Mouse (Mus musculus): ENCODE results near the gene Rdh13. TPM values are rescaled to one million over a fixed set of nuclear protein-coding genes. Genes with fewer than 3 reads are reported as not detected.

The Rdh13 gene
- polyA plus RNA-seq (2015; fragmentation: Nextera tagmentation; extraction: Ambion mirVana), result 28.1 and 32.8 TPM in 2 replicates

DNA sequence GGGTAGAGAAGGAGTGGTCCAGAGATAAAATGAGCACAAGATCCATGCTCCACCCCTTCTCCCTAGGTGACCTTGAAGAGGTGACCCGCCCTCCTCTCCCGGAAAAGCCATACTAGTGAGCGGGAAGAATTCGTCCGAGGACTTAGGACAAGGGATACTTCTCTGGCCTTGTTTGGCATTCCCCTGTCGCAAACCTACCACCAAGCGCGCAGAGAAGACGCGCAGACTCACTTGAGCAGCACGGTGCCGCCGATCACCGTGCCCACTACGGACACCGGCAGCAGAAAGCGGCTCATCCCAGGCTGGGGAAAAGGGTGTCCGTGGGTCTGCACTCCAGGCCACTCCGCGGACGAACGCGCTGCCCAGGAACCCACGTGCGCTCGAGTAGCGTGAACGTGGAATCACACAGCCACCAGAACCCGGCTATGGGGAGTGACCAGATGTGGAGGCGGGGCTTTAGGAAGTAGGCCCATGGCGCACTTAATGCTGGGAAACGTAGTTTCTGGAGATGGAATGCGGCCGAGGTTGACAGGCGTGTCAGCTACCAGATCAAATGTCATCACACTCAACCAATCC, at the start of gene Rdh13:
TSS of gene Rdh13 (minus strand) at position 434 of the 576 bp plus-strand sequence.
- H3K4me1 ChIP-seq (ENCODE audit: control insufficient read depth, insufficient read depth, low read length), result peaks cover 19% of the 10 kb centered on the region
- peak within 1 kb of the TSS; percentile 85 for H3K9ac ChIP-seq (ENCODE audit: low read length)
- peak within 1 kb of the TSS; percentile 87 for H3K27ac ChIP-seq (ENCODE audit: low read length)
- no peaks in the 10 kb centered on the region for H3K27me3 ChIP-seq (ENCODE audit: control insufficient read depth, insufficient read depth, low read length)
- no peaks in the 10 kb centered on the region for H3K9me3 ChIP-seq (replicated peaks; ENCODE audit: control insufficient read depth, low read length)
- peak within 1 kb of the TSS; percentile 74 for H3K4me2 ChIP-seq (ENCODE audit: low read depth, low read length)
- H3K4me3 ChIP-seq (replicated peaks; ENCODE audit: low read length), result peak within 1 kb of the TSS; percentile 83
- ATAC-seq (ENCODE audit: insufficient read depth, low FRiP score), result peak; percentile 94
- H3K36me3 ChIP-seq (ENCODE audit: control insufficient read depth, insufficient read depth, low read length), result peaks cover 18% of the 10 kb centered on the region
- under 1% methylated on average over 35 of the region's 35 CpGs for WGBS

DNA sequence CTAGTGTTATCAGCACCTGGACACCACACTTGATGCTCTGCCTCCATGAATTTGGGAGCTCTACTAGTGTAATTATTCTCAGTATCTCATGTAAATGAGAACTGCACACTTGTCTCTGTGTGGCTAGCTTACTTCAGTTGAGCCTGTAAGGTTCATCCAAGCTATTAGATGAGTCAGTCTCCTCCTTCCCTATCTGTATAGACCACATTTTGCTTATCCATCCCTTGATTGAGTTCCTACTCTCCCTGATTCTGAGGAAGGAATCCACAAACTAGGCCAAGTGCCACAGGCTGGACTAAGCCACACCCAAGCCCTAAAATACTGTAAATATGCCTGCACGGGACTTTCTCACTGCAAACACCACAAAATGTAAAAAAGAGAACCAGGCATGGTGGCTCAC, 48.5 kb upstream of the Rdh13 start:
- H3K9me3 ChIP-seq (replicated peaks; ENCODE audit: control insufficient read depth, low read length), result no peaks in the 10 kb centered on the region
- no peak for ATAC-seq (ENCODE audit: insufficient read depth, low FRiP score)
- H3K9ac ChIP-seq (ENCODE audit: low read length), result no peak overlapping the region
- 56% methylated on average over 1 of the region's 1 CpGs for WGBS
- H3K27ac ChIP-seq (ENCODE audit: low read length), result no peak overlapping the region
- no peak overlapping the region for H3K4me2 ChIP-seq (ENCODE audit: low read depth, low read length)
- H3K36me3 ChIP-seq (ENCODE audit: control insufficient read depth, insufficient read depth, low read length), result no peaks in the 10 kb centered on the region; the same call in 1 of the 2 replicates
- H3K27me3 ChIP-seq (ENCODE audit: control insufficient read depth, insufficient read depth, low read length), result no peaks in the 10 kb centered on the region
- no peak overlapping the region for H3K4me3 ChIP-seq (replicated peaks; ENCODE audit: low read length)
- peaks cover 18% of the 10 kb centered on the region for H3K4me1 ChIP-seq (ENCODE audit: control insufficient read depth, insufficient read depth, low read length)

DNA sequence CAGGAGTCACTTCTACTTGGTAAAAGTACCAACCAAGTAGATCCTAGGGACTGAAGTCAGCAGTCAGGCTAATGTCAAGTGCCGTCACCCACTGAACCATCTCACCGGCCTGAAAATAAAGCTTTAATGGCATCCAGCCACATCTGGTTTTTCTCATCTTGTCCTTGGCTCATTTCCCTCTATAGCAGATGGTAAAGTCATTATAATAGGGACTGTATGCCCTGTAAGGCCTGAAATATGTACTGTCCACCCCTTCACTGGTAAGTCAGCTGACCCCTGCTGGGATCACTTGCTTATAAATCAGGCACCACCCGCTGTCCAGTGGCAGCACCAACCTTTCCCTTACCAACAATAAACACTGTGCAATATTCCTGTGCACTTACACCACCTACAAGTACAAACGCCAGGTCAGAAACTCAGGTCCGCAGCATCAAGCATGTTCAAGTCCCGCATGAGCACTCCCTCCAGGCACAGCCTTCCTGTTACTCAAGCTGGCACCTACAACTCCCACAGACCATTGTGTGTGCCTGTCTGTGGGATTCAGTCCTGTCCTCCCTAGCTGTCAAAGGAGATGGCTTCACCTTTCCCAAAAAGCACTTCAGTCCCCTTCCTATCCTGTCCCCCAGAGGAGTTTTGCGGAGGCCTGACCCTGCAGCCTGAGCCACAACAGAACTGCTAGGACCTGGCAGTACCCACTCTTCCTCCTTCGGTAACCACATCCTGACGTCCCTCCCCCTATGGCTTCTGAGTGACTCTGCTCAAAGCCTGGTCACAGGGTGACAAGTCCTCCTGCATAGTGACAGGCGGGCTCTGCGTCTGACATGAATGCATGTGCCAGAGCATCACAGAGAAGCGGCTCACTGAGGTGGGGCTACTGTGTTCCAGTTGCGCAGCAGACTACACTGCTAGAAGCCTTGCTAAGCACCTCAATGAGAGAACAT, 47.1 kb upstream of the Rdh13 start:
- no peaks in the 10 kb centered on the region; the same call in 1 of the 2 replicates for H3K36me3 ChIP-seq (ENCODE audit: control insufficient read depth, insufficient read depth, low read length)
- ATAC-seq (ENCODE audit: insufficient read depth, low FRiP score), result peak; percentile 53; the same call in 1 of the 2 replicates
- no peak overlapping the region for H3K4me3 ChIP-seq (replicated peaks; ENCODE audit: low read length)
- peaks cover 8% of the 10 kb centered on the region for H3K4me1 ChIP-seq (ENCODE audit: control insufficient read depth, insufficient read depth, low read length)
- 69% methylated on average over 13 of the region's 13 CpGs for WGBS
- H3K4me2 ChIP-seq (ENCODE audit: low read depth, low read length), result no peak overlapping the region
- peak overlapping the region; percentile 52; the same call in 1 of the 2 replicates for H3K9ac ChIP-seq (ENCODE audit: low read length)
- peak overlapping the region; percentile 58 for H3K27ac ChIP-seq (ENCODE audit: low read length)
- H3K27me3 ChIP-seq (ENCODE audit: control insufficient read depth, insufficient read depth, low read length), result no peaks in the 10 kb centered on the region
- no peaks in the 10 kb centered on the region for H3K9me3 ChIP-seq (replicated peaks; ENCODE audit: control insufficient read depth, low read length)

DNA sequence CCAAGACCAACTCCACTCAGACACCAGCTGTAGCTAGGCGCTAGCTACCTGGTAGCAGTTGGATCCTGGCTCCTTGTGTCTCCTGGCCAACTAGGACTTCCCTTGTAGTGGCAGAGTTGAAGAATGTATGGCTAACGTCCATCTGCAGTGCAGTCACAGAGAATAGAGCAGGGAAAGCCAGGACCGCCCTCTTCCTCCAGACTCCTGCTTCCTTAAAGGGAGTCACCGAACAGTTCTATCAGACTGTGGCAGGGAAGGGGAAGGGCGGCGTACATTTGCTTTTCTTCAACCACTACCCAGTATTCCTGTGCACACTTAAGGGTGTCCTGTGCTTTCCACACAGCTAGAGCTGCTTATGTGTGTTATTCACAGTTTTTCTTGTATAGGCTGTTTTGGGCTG, 45.9 kb upstream of the Rdh13 start:
- Histone ChIP-seq H3K9me3 (replicated peaks; ENCODE audit: control insufficient read depth, low read length) (no peaks in the 10 kb centered on the region), H3K27me3 (ENCODE audit: control insufficient read depth, insufficient read depth, low read length) (no peaks in the 10 kb centered on the region), H3K27ac (ENCODE audit: low read length) (peak overlapping the region; percentile 58; the same call in 1 of the 2 replicates), H3K4me3 (replicated peaks; ENCODE audit: low read length) (no peak overlapping the region), H3K4me1 (ENCODE audit: control insufficient read depth, insufficient read depth, low read length) (peaks cover 8% of the 10 kb centered on the region), H3K9ac (ENCODE audit: low read length) (no peak overlapping the region), H3K36me3 (ENCODE audit: control insufficient read depth, insufficient read depth, low read length) (peaks cover 5% of the 10 kb centered on the region; the same call in 1 of the 2 replicates), H3K4me2 (ENCODE audit: low read depth, low read length) (no peak overlapping the region)
- ATAC-seq (ENCODE audit: insufficient read depth, low FRiP score), result peak; percentile 71; the same call in 1 of the 2 replicates
- 74% methylated on average over 6 of the region's 6 CpGs for WGBS

DNA sequence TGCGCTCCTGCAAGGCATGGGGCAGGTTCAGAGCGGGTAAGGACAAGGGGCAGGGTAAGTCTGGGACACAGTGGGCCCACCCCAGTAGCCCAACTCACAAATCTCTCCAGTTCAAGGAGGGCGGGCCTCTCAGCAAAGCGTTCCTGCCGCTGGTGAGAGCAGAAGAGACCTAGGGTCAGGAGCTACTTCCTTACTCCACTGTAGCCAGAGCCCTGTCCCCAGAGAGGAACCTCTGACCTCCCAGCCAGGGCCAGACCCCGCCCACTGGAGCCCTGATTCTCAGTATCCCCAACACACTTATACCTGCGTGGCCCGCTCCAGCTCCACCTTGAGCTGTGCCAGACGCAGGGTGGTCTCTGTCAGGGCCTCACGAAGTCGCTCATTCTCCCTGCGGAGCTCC, 36.8 kb upstream of the Rdh13 start:
- no peak overlapping the region for H3K9ac ChIP-seq (ENCODE audit: low read length)
- no peak overlapping the region for H3K4me2 ChIP-seq (ENCODE audit: low read depth, low read length)
- WGBS, result 81% methylated on average over 12 of the region's 12 CpGs
- peaks cover 19% of the 10 kb centered on the region for H3K4me1 ChIP-seq (ENCODE audit: control insufficient read depth, insufficient read depth, low read length)
- H3K36me3 ChIP-seq (ENCODE audit: control insufficient read depth, insufficient read depth, low read length), result peaks cover 31% of the 10 kb centered on the region
- H3K27ac ChIP-seq (ENCODE audit: low read length), result no peak overlapping the region
- H3K9me3 ChIP-seq (replicated peaks; ENCODE audit: control insufficient read depth, low read length), result no peaks in the 10 kb centered on the region
- ATAC-seq (ENCODE audit: insufficient read depth, low FRiP score), result no peak
- H3K27me3 ChIP-seq (ENCODE audit: control insufficient read depth, insufficient read depth, low read length), result no peaks in the 10 kb centered on the region
- no peak overlapping the region for H3K4me3 ChIP-seq (replicated peaks; ENCODE audit: low read length)

DNA sequence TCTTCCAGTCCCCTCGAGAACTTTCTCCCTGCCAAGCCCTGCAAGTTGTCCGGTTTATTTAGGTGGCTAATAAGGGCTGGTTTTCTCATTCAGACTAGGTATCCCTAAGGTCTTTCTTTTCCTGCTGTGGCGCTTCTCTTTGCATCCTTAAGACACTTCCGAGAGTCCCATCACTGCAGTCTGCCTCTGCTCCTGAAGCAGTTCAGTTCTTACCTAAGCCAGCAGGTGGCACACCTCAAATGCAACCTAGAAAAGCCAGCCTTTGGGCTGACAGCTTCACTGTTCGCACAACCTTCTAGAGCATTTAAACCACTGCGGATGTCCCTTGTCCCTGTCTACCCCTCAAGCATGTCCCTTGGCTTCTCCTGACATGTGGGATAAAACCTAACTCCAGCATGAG, 34.2 kb upstream of the Rdh13 start:
- peaks cover 19% of the 10 kb centered on the region for H3K4me1 ChIP-seq (ENCODE audit: control insufficient read depth, insufficient read depth, low read length)
- peaks cover 20% of the 10 kb centered on the region for H3K36me3 ChIP-seq (ENCODE audit: control insufficient read depth, insufficient read depth, low read length)
- no peaks in the 10 kb centered on the region for H3K27me3 ChIP-seq (ENCODE audit: control insufficient read depth, insufficient read depth, low read length)
- peak overlapping the region; percentile 96 for H3K27ac ChIP-seq (ENCODE audit: low read length)
- 28% methylated on average over 6 of the region's 6 CpGs for WGBS
- no peak overlapping the region for H3K4me2 ChIP-seq (ENCODE audit: low read depth, low read length)
- H3K9ac ChIP-seq (ENCODE audit: low read length), result no peak overlapping the region
- ATAC-seq (ENCODE audit: insufficient read depth, low FRiP score), result no peak
- H3K9me3 ChIP-seq (replicated peaks; ENCODE audit: control insufficient read depth, low read length), result no peaks in the 10 kb centered on the region
- no peak overlapping the region for H3K4me3 ChIP-seq (replicated peaks; ENCODE audit: low read length)

DNA sequence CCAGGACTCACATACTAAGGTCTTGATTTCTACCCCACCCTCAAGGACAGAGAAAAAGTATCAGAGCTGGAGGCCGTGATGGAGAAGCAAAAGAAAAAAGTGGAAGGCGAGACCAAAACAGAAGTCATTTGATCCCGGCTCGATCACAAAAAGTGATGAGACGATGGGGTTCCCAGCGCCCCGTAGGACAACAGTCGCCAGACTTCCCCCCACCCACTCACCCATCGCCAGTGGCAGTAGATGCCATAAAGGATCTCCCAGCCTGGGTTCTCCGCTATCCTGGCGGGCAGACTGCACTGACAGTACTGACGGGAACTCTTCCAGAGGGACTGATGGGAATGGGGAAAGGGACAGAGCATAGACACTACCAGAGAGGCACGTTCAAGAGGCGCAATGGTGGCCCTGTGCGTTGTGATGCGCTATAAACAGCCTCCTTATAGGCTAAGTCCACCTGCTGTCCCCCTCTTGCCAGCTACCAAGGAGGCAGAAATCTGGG, 33.4 kb upstream of the Rdh13 start:
- WGBS, result 6% methylated on average over 16 of the region's 16 CpGs
- Histone ChIP-seq H3K9me3 (replicated peaks; ENCODE audit: control insufficient read depth, low read length) (no peaks in the 10 kb centered on the region), H3K4me2 (ENCODE audit: low read depth, low read length) (peak overlapping the region; percentile 87), H3K27me3 (ENCODE audit: control insufficient read depth, insufficient read depth, low read length) (0 out of 2 replicates have a peak, but pooled peaks cover 2% of the 10 kb centered on the region), H3K9ac (ENCODE audit: low read length) (peak overlapping the region; percentile 67), H3K4me1 (ENCODE audit: control insufficient read depth, insufficient read depth, low read length) (peaks cover 19% of the 10 kb centered on the region), H3K36me3 (ENCODE audit: control insufficient read depth, insufficient read depth, low read length) (peaks cover 12% of the 10 kb centered on the region), H3K4me3 (replicated peaks; ENCODE audit: low read length) (peak overlapping the region; percentile 53), H3K27ac (ENCODE audit: low read length) (peak overlapping the region; percentile 96)
- ATAC-seq (ENCODE audit: insufficient read depth, low FRiP score), result no peak

DNA sequence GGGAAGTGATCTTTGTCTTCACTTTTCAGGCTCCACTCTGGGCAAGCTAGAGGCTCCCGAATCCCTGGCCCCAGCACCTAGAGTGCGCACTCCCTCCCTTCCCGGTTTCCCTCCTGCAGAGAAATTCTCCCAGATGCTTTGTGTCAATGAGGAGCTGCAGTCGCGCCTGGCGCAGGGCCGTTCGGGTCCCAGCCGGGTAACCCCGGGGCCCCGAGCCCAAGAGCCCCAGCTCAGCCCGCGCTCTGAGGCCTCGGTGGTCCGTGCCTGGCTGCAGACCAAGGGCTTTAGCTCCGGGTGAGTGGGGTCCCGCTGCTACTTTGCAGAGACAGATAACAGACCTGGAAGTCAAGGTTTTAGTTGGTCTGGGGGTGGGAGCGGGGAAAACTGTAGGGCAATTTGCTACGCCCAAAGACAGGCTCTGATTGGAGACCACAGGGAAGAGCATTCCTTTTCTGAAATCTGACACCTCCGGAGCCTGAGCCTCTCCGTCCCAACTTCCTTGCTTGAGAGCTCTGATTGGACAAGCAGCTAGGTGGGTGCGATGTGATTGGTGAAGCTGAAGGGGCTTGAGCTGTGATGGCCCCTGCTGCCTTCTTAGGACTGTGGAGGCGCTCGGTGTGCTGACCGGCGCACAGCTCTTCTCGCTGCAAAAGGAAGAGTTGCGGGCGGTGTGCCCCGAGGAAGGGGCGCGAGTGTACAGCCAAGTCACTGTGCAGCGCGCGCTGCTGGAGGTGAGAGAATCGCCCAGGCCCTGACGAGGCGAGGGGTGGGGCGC, 32.8 kb upstream of the Rdh13 start:
- Histone ChIP-seq H3K36me3 (ENCODE audit: control insufficient read depth, insufficient read depth, low read length) (peaks cover 6% of the 10 kb centered on the region), H3K9ac (ENCODE audit: low read length) (peak overlapping the region; percentile 81), H3K27ac (ENCODE audit: low read length) (peak overlapping the region; percentile 96), H3K4me1 (ENCODE audit: control insufficient read depth, insufficient read depth, low read length) (peaks cover 19% of the 10 kb centered on the region), H3K4me2 (ENCODE audit: low read depth, low read length) (peak overlapping the region; percentile 87), H3K27me3 (ENCODE audit: control insufficient read depth, insufficient read depth, low read length) (0 out of 2 replicates have a peak, but pooled peaks cover 3% of the 10 kb centered on the region), H3K9me3 (replicated peaks; ENCODE audit: control insufficient read depth, low read length) (no peaks in the 10 kb centered on the region), H3K4me3 (replicated peaks; ENCODE audit: low read length) (peak overlapping the region; percentile 53)
- 1% methylated on average over 39 of the region's 39 CpGs for WGBS
- ATAC-seq (ENCODE audit: insufficient read depth, low FRiP score), result peak; percentile 95
